Mouse (Mus musculus) naive thymus-derived CD4-positive, alpha-beta T cell, adult 5 months (primary cell): ENCODE data around the gene Fh1. TPM values are rescaled to one million over a fixed set of nuclear protein-coding genes. Genes with fewer than 3 reads are reported as not detected.

Experiments used
- polyA plus RNA-seq: library from polyadenylated mRNA; unstranded; fragments of 100-300 nt; shearing (Covaris generic); gene quantifications from one replicate; pipeline ENCODE4 v1.2.1, GENCODE M21; 2017

The Fh1 gene
- 27.0 TPM for polyA plus RNA-seq

DNA sequence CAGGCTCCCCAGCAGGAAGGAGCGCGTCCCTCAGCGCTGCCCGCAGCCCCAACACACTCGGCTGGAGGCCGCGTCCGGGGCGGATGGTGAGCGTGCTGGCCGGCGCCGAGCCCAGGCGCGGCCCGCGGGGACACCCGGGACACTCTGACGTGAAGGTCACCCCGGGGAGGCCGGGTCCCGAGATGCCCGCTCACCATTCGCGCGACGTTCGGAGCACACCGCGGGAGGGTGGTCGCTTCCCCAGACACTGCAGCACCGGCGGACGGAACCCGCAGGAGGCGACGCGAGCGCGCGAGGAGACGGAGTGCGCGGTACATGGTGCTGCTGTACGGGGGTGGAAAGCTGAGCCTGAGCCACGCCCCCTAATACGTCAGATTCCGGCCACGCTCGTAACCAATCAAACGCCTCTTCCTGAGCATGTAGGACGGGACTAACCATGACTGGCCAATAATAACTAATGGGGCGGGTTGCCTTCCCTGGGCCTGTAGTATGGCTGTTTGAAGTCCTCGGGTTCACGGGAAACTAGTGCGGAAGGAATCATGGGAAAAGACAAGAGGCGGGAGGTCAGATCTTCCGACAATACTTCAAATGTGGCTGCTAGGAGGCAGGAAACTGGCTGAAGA, at the start of gene Fh1:
Gene Fh1 (minus strand): TSS at position 379 of the 623 bp plus-strand sequence.

DNA sequence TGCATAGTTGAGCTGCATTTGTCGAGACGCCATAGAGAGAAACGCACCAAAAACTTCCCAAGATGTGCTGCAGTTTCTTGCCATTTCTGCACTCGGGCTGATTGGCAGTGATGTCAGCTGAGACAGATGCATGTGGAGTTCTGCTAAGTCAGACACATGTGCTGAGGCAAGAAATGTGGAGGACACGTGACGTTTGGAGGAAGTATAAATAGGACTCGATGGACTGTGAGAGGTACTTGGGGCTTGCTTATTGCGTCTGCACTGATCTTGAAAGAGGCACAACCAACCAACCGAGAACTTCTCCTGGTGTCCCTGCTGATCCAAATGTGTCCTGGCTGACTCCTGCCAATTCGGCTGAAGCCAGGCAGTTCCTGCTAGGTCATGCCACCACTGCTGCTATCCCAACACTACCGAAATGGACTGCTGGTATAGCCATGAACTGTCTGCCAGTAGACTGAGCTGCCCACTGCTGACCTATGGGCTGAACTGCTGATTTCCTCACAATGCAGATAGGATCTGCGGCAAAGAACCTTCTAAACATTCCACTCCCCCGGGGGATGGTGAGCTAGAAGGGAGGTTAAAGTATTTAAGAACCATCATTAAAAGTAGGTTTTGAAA, 5.5 kb downstream of the Fh1 start, which contains the start of gene Kmo:
Gene Kmo (plus strand): TSS at position 568 of the 618 bp plus-strand sequence.

Other genes starting within 250 kb of the Fh1 start
- not detected for gene Rgs7, start 133.1 kb downstream of the Fh1 start, polyA plus RNA-seq
- gene Kmo, start 5.3 kb downstream of the Fh1 start, polyA plus RNA-seq, result not detected
- gene Opn3, start 67.1 kb upstream of the Fh1 start, polyA plus RNA-seq, result not detected
- gene Chml, start 67.3 kb upstream of the Fh1 start, polyA plus RNA-seq, result 0.85 TPM
- gene Wdr64, start 73.0 kb upstream of the Fh1 start, polyA plus RNA-seq, result not detected